Mouse (Mus musculus): Measurements from ENCODE around the gene Cfap73.

Gene Cfap73

GRCm38 (mm10) chr5:120634131-120634530, at the start of gene Cfap73:
Gene Cfap73, minus strand, starts transcription at chr5:120634235.
- no peak for DNase-seq (ENCODE audit: low spot score)

GRCm38 (mm10) chr5:120682982-120683771, 49.1 kb upstream of the Cfap73 start:
- no peak for DNase-seq (ENCODE audit: low spot score)

DNA sequence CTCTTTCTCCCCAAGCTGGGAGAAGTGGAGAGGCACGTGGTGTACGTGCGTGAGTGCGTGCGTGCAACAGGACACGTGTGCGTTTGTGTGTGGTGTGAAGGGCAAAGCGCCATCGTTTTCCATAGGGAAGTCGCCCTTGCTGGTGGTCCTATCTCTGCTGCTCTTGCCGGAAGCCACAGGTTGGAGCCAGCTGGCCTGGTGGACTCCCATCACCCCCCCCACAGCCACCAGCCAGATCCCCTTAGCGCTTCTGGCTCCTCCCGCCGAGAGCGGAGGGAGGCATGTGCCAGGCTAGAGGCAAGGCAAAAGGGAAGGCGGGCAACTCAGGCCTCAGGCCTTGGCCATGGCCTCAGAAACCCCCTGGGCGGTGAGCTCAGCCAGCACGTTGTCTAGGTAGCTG, 46.9 kb upstream of the Cfap73 start:
- DNase-seq (ENCODE audit: low spot score) = no peak

GRCm38 (mm10) chr5:120679676-120680555, 45.9 kb upstream of the Cfap73 start:
- DNase-seq (ENCODE audit: low spot score) = peak; percentile 77

DNA sequence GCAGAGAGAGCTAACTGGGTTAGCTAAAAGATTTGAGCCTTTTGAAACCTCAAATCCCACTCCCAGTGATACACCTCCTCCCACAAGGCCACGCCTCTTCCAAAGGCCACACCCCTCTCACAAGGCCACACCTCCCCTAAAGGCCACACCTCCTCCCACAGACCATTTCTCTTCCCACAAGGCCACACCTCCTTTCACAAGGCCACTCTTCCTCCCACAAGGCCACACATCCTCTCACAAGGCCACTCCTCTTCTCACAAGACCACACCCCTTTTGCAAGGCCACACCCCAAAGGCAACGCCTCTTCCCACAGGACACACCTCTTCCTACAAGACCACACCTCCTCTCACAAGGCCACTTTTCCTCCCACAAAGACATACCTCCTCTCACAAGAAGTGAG, 43.5 kb upstream of the Cfap73 start:
- no peak for DNase-seq (ENCODE audit: low spot score)

DNA sequence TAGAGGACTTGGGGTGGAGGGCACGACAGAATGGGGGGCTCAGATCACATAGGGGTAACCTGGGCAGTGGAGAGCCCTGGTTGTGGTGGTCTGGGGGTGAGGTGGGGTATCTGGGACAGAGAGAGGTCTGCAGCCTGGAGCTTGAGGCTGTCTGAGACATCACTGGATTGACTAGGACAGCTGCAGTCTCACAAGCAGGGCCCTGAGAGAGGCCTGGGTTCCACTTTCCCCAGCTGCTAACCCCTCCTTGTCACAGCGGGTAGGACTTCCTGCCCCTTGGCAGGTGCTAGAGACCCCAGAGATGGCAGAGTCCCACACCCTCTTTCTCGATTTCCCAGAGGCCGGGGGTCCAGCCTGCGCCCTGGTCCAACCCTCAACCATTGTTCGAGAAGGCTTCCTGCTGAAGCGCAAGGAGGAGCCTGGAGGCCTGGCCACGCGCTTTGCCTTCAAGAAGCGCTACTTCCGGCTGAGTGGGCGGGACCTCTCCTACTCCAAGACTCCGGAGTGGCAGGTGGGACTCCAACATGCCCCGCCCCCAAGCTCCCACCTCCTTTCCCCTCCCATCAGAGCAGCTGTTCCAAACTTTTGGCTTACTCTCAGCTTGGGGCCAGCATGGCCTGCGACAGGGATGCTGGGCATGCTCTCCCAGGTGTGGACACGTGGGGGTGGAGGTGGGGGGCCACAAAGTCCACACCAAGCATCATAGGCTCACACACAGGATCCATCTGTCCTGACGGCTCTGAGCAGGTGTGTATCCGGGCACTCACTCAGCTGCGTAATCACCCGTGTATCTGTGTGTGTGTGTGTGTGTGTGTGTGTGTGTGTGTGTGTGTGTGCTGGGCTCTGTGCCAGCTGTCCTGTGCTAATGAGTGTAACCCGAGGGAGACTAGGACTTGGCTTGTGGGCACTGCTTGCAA, 40.5 kb upstream of the Cfap73 start:
- no peak for DNase-seq (ENCODE audit: low spot score)

DNA sequence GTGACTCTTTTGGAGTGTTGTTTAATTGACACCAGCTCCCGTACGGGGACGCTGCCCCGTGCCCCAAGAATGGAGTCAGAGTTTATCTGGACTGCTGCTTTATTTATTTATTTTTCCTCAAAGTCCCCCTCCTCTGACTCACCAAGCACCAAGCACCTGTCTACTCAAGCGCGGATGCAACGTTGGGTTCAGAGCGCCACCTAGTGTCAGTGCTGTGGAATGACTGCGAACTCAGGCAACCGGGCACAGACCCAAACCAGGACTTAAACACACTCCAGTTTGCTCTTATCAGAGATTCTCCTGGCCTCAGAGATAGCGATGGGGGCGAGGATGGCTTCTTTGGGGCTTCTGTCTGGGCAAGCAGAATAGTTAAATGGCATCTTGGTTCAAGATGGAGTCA, 39.6 kb upstream of the Cfap73 start:
- no peak for DNase-seq (ENCODE audit: low spot score)

GRCm38 (mm10) chr5:120671865-120672264, 37.8 kb upstream of the Cfap73 start:
- no peak for DNase-seq (ENCODE audit: low spot score)

- DNase-seq (ENCODE audit: low spot score) = no peak
Measured at GRCm38 (mm10) chr5:120670132-120670531, 36.1 kb upstream of the Cfap73 start.

DNA sequence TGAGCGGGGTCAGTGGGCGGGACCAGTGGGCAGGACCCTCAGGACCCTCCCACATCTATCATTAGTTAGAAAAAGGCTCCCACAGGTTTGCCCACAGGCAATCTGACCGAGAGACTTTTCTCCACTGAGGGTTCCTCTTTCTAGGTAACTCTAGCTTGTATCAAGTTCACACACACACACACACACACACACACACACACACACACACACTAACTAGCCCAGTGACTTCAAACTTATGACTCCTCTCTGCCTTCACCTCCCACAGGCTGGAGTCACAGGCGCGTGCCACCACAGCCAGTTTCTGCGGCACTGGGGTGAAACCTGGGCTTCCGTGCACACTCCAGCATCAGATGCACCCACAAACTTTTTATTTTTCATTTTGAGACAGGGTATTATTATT, 34.7 kb upstream of the Cfap73 start:
- no peak for DNase-seq (ENCODE audit: low spot score)

DNA sequence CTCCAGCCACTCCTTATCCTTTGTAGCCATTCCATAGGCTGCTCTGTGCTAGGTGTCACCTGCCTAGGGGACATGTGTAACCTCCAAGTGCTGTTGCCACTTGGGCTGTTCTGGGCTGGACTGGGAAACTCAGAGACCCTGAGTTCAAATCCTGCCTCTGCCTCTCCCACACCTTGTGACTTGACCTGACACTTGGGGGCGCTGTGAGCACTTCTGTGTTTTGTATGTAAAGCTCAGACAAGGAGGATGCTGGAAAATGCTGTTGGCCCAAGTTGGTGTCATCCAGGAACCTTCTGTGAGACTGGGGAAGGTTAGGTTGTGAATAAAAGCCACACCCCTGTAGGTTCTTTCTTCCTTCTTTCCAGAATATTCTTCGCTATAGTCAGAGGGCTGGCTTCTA, 30.9 kb upstream of the Cfap73 start:
- DNase-seq (ENCODE audit: low spot score) = no peak

GRCm38 (mm10) chr5:120660816-120661215, 26.8 kb upstream of the Cfap73 start:
- no peak for DNase-seq (ENCODE audit: low spot score)

DNA sequence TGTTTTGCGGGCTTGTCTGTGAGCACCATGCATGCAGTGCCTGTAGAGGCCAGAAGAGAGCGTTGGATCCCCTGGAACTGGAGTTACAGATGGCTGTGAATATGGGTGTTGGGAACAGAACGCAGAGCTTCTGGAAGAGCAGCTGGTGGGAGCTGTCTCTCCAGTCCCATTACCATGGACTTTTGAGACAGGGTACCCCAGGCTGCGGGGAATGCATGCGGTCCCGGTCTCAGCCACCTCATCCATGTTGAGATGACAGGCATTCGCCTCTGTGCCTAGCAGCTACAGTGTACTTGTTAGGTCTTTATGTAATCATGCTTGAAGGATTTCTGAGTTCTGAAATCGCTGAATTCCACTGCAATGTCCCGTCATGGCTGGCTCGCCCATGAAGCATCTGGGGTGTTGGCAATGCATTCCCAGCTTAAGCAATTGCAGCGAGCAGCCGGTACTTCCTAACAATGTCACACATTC, 22.3 kb upstream of the Cfap73 start:
- no peak for DNase-seq (ENCODE audit: low spot score)

GRCm38 (mm10) chr5:120653873-120654272, 19.8 kb upstream of the Cfap73 start:
- no peak for DNase-seq (ENCODE audit: low spot score)

DNA sequence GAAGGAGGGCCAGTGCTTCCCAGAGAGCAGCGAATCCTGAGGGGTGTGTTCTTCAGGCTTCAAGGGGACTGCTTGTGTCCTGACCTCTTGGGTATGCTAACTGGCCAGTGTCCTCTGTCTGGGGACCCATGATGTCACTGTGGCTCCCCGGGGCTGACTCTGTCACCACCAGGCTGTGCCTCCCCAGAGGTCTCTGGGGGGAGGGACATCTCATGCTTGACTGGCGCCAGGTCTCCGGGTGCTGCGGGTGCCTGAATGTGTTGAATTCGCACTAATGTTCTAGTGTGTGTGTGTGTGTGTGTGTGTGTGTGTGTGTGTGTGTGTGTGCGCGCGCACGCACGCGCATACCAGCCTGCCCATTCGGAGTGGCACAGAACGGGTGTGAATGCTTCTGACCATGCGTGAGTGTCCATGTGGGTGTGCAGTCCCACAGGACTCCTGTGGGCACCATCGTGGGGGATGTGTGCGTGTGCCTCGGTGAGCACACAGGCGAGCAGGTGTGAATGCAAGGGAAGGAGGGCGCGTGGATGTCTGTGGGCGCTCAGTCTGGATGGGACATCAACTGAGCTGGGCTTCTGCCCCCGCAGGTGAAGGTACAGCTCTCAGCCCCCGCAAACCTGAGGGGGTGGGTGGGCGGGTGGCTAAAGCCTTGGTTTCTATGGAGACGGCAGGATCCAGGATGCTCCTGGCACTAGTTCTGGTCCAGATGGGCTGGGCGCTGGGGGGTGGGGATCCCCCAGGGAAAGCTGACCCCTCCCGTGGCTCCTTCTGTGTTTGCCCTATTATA, 19.1 kb upstream of the Cfap73 start:
- no peak for DNase-seq (ENCODE audit: low spot score)

- DNase-seq (ENCODE audit: low spot score) = no peak
Measured at GRCm38 (mm10) chr5:120651230-120651629, 17.2 kb upstream of the Cfap73 start.

- no peak for DNase-seq (ENCODE audit: low spot score)
Measured at GRCm38 (mm10) chr5:120649938-120650337, 15.9 kb upstream of the Cfap73 start.

DNA sequence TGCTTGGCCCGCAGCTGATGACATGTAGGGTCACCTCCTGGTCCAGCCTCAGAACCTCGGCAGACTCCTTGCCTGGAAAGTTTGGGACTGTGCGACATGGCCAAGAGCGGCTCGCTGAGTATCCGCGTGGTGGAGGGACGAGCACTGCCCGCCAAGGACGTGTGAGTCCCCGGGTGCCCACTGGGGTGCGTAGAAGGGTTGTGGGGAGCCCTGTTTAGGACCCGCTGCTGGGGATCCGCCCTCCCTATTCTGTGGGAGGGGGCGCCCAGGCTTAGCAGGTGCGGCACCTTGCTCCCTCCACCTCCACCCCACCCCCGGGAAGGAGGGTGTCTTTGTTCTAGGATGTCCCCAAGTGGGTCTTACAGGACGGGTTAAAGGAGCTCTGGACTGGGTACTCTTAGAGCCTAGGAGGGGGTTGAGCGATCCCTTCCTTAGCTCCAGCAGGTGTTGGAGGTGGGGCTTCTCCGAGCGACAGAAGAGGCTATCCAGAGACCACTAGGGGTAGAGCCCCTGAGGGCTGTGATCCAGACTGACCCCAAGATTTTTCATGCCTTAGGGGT, 15.4 kb upstream of the Cfap73 start:
- DNase-seq (ENCODE audit: low spot score) = no peak

GRCm38 (mm10) chr5:120648569-120649373, 14.7 kb upstream of the Cfap73 start, which contains the start of gene Rasal1:
Gene Rasal1, plus strand, starts transcription at chr5:120648812.
- DNase-seq (ENCODE audit: low spot score) = no peak
